Mouse (Mus musculus) megakaryocyte-erythroid progenitor cell, adult 5-6 weeks (primary cell): ENCODE results near the gene Itgb8. TPM values are rescaled to one million over a fixed set of nuclear protein-coding genes. Genes with fewer than 3 reads are reported as not detected.

Experiments
- ATAC-seq: replicated peaks from 2 replicates; pipeline ENCODE4 v1.8.0; 2016; ENCODE audit warnings: mild to moderate bottlenecking, inconsistent platforms; ENCODE audit not compliant: severe bottlenecking, poor library complexity, low FRiP score, low TSS enrichment
- total RNA-seq, 2 experiments: library from RNA; stranded (forward) in 1 of 2; stranded (reverse) in 1 of 2; fragments of 200-1000, 215-1000 nt in 1 of 2; fragments of >200 nt in 1 of 2; fragmentation: Nextera tagmentation in 1 of 2; gene quantifications; 2 replicates each; pipeline ENCODE4 v1.2.3; 2014 to 2017

Gene Itgb8
- total RNA-seq, 2 experiments from 2014 or later = 0.09 TPM; not detected in 1

GRCm38 (mm10) chr12:119157686-119158085 is 80.9 kb downstream of the Itgb8 start:
- no peak for ATAC-seq

- ATAC-seq = peak; percentile 59
These were observed 81.5 kb downstream of the Itgb8 start for GRCm38 (mm10) chr12:119157068-119157467.

- no peak for ATAC-seq
These were observed 83.0 kb downstream of the Itgb8 start for GRCm38 (mm10) chr12:119155566-119155965.

GRCm38 (mm10) chr12:119150956-119151355 is 87.6 kb downstream of the Itgb8 start:
- ATAC-seq = no peak

GRCm38 (mm10) chr12:119147753-119148152 is 90.8 kb downstream of the Itgb8 start:
- ATAC-seq = no peak

GRCm38 (mm10) chr12:119146031-119146430 is 92.6 kb downstream of the Itgb8 start:
- ATAC-seq = no peak

- peak; percentile 37 for ATAC-seq
These were observed 100.7 kb downstream of the Itgb8 start for GRCm38 (mm10) chr12:119137946-119138345.

GRCm38 (mm10) chr12:119113522-119114135 is 125.0 kb downstream of the Itgb8 start:
- ATAC-seq = no peak

- no peak for ATAC-seq
These were observed 128.5 kb downstream of the Itgb8 start for GRCm38 (mm10) chr12:119110091-119110490.

Other genes with a start within 250 kb of the Itgb8 start
- not detected in 2 replicates for gene Macc1, start 75.5 kb upstream of the Itgb8 start, total RNA-seq (2014; fragmentation: Nextera tagmentation)
- gene Macc1, start 75.5 kb upstream of the Itgb8 start, total RNA-seq (2017) = not detected in 2 replicates